Mouse (Mus musculus) thymus, adult 2 months (tissue): ENCODE measurements around the gene Mier3. TPM values are rescaled to one million over a fixed set of nuclear protein-coding genes. Genes with fewer than 3 reads are reported as not detected.

Experiments used
- DNase-seq: peaks from one replicate; pipeline ENCODE4 v3.0.0; 2021
- H3K27ac ChIP-seq: fragments of 200-500 bp; 2 replicates; pipeline ENCODE4 v1.5.1; 2012; ENCODE audit warnings: low read length, control low read depth; ENCODE audit not compliant: control insufficient read depth, insufficient read depth
- H3K27me3 ChIP-seq: fragments of 200-500 bp; 2 replicates; pipeline ENCODE4 v1.6.1; 2012; ENCODE audit warnings: mild to moderate bottlenecking, low read length, moderate library complexity, mixed read lengths; ENCODE audit not compliant: control insufficient read depth, insufficient read depth
- H3K36me3 ChIP-seq: fragments of 200-500 bp; 2 replicates; pipeline ENCODE4 v1.6.1; 2012; ENCODE audit warnings: mild to moderate bottlenecking, low read length, moderate library complexity; ENCODE audit not compliant: control insufficient read depth, insufficient read depth
- H3K4me1 ChIP-seq: fragments of 200-500 bp; replicated peaks from 2 replicates; pipeline ENCODE4 v1.6.1; 2012; ENCODE audit warnings: low read length; ENCODE audit not compliant: control insufficient read depth, insufficient read depth
- H3K4me3 ChIP-seq: fragments of 200-500 bp; 2 replicates; pipeline ENCODE4 v1.5.1; 2012; ENCODE audit warnings: mild to moderate bottlenecking, low read length, control low read depth, moderate library complexity; ENCODE audit not compliant: control insufficient read depth, insufficient read depth
- CTCF ChIP-seq: fragments of 200-500 bp; IDR thresholded peaks from 2 replicates; pipeline ENCODE4 v1.5.1; 2012; ENCODE audit warnings: mild to moderate bottlenecking, control low read depth, low read length, moderate library complexity, borderline replicate concordance; ENCODE audit not compliant: control insufficient read depth, poor library complexity, insufficient read depth; ENCODE audit errors: extremely low read depth
- POLR2A ChIP-seq: fragments of 200-500 bp; IDR thresholded peaks from 2 replicates; pipeline ENCODE4 v1.6.1; 2012; ENCODE audit warnings: mild to moderate bottlenecking, low read length, control low read depth, moderate library complexity; ENCODE audit not compliant: control insufficient read depth, poor library complexity, insufficient read depth; ENCODE audit errors: extremely low read depth
- whole genome bisulfite sequencing: fragments of 180-500 bp; shearing (Covaris S2); methylation state at CpG from one replicate; pipeline ENCODE4 v1.1.7; 2018; 5-methylcytosine and 5-hydroxymethylcytosine counted together
- polyA plus RNA-seq: library from polyadenylated mRNA; depleted of rRNA; stranded (reverse); fragments of >200 nt; gene quantifications from 2 replicates; pipeline ENCODE4 v1.2.3, GENCODE M21; 2012

Gene Mier3
- polyA plus RNA-seq, 1 experiment = 7.3 TPM

DNA sequence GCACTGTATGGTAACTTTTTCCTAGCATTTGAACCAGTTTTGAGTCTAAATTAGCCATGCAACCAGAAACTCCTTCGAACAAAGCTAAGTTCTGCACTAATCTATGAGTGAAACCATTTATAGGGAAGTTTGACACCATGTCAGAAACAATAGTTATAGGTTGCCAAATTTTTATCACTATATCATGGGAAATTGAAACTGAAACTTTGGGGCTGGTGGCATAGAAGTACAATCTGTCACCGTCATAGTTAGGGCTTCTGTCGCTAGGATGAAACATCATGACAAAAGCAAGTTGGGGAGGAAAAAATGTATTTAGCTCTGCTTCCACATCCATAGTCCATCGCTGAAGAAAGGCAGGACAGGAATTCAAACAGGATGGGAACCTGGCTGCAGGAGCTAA, 25.5 kb upstream of the Mier3 start:
- WGBS = 25% methylated on average over 4 of the region's 4 CpGs
- no peaks in the 10 kb centered on the region for H3K36me3 ChIP-seq
- H3K4me3 ChIP-seq = no peak overlapping the region
- H3K27ac ChIP-seq = no peak overlapping the region
- H3K4me1 ChIP-seq = peaks cover 6% of the 10 kb centered on the region
- DNase-seq = no peak
- TF ChIP-seq CTCF (no peak), POLR2A (no peak)
- H3K27me3 ChIP-seq = no peaks in the 10 kb centered on the region

DNA sequence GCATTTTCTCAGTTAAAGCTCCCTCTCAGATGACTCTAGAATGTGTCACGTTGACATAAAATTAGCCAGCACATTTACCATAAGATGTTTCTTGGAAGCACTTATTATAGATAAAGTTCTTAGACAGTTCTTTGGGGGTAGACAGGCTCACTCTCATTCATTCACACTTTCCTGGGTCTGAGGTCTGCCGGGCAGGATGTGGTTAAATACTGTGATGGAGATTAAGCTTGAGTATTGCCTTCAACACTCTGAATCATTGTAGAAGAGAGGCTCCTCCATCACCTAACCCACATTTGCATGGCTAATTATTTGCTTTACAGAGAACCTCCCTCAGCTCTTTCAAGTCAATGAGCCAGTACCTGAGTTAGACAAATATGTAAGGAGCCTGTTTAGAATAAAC, 24.9 kb upstream of the Mier3 start:
- Histone ChIP-seq H3K4me3 (no peak overlapping the region), H3K27ac (no peak overlapping the region), H3K4me1 (peaks cover 6% of the 10 kb centered on the region), H3K27me3 (no peaks in the 10 kb centered on the region), H3K36me3 (no peaks in the 10 kb centered on the region)
- DNase-seq = peak; percentile 44
- TF ChIP-seq POLR2A = no peak
- no peak for TF ChIP-seq CTCF
- 6% methylated on average over 2 of the region's 2 CpGs for WGBS

- Histone ChIP-seq H3K4me1 (peaks cover 6% of the 10 kb centered on the region), H3K4me3 (no peak overlapping the region), H3K36me3 (no peaks in the 10 kb centered on the region), H3K27me3 (no peaks in the 10 kb centered on the region), H3K27ac (no peak overlapping the region)
- TF ChIP-seq POLR2A = no peak
- no peak for TF ChIP-seq CTCF
- DNase-seq = no peak
- 67% methylated on average over 10 of the region's 10 CpGs for WGBS
Measured at GRCm38 (mm10) chr13:111656309-111656708, 24.5 kb upstream of the Mier3 start.

DNA sequence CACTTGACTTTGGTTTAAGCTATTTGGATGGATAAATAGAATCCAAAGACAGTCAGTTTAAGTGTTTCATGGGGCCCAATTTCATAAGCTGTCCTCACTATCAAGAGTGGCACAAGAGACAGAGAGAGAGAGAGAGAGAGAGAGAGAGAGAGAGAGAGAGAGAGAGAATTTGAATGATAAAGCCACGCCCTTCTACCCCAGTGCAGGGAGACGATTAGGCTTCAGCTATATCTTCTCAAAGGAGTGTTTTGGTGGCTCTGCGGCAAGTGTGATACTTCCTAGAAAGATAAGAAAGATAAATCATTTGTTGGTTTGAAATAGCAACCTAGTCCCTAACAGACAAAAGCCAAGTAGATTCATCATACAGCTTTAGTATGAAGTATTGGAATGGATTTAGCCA, 24.0 kb upstream of the Mier3 start:
- 14% methylated on average over 3 of the region's 3 CpGs for WGBS
- TF ChIP-seq CTCF (no peak), POLR2A (no peak)
- Histone ChIP-seq H3K27me3 (no peaks in the 10 kb centered on the region), H3K4me1 (peaks cover 6% of the 10 kb centered on the region), H3K27ac (no peak overlapping the region), H3K4me3 (no peak overlapping the region), H3K36me3 (no peaks in the 10 kb centered on the region)
- no peak for DNase-seq

DNA sequence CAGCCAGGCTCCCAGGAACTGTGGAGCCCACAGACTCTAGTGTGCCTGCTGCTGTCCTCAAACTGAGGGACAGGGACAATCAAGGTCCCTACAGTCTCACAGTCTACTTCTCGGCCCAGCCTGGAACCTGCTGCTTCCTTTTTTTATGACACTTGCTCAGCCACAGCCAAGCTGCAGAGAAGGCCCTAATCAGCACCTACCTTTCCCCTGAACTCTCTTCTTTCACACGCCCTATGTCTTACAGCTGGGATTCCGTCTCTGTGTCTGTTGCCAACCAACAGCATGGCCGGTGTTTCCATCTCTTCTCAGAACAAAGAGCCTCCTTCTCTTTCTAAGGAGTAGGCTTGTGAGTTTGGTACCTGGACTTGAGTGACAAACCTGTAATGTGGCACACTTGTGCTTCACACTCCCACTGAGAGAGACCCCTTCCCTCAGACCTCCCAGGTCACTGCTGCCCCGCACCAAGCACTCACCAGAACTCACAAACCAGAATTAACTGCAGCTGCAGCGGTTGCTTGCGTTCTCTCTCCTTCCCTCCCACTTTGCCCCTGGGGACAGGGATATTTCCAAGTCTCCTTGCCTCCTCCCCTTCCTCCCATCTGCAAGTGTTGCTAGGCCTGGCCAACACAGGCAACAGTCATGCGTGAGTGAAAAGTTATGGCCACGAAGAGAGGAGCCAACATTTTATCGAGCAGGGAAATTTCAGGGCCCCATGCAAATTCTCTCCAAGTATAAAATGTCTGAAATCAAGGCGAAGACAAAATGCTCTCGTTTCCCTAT, 22.1 kb upstream of the Mier3 start:
- WGBS = 85% methylated on average over 12 of the region's 12 CpGs
- no peak for DNase-seq
- no peaks in the 10 kb centered on the region for H3K27me3 ChIP-seq

GRCm38 (mm10) chr13:111659430-111659829, 21.3 kb upstream of the Mier3 start:
- no peaks in the 10 kb centered on the region for H3K27me3 ChIP-seq
- no peak for TF ChIP-seq CTCF
- no peak for TF ChIP-seq POLR2A
- H3K27ac ChIP-seq = no peak overlapping the region
- no peaks in the 10 kb centered on the region for H3K36me3 ChIP-seq
- H3K4me1 ChIP-seq = peaks cover 6% of the 10 kb centered on the region
- no peak overlapping the region for H3K4me3 ChIP-seq
- 98% methylated on average over 8 of the region's 8 CpGs for WGBS
- no peak for DNase-seq

More for the DNA sequence above, 22.1 kb upstream of the Mier3 start:
- H3K4me1 ChIP-seq = peaks cover 6% of the 10 kb centered on the region
- H3K36me3 ChIP-seq = no peaks in the 10 kb centered on the region
- no peak overlapping the region for H3K4me3 ChIP-seq
- H3K27ac ChIP-seq = no peak overlapping the region
- TF ChIP-seq POLR2A (no peak), CTCF (no peak)

GRCm38 (mm10) chr13:111660072-111660471, 20.7 kb upstream of the Mier3 start:
- H3K4me1 ChIP-seq = peaks cover 6% of the 10 kb centered on the region
- no peak for TF ChIP-seq CTCF
- TF ChIP-seq POLR2A = no peak
- no peak overlapping the region for H3K4me3 ChIP-seq
- H3K36me3 ChIP-seq = no peaks in the 10 kb centered on the region
- no peaks in the 10 kb centered on the region for H3K27me3 ChIP-seq
- 96% methylated on average over 13 of the region's 13 CpGs for WGBS
- no peak overlapping the region for H3K27ac ChIP-seq
- DNase-seq = no peak

DNA sequence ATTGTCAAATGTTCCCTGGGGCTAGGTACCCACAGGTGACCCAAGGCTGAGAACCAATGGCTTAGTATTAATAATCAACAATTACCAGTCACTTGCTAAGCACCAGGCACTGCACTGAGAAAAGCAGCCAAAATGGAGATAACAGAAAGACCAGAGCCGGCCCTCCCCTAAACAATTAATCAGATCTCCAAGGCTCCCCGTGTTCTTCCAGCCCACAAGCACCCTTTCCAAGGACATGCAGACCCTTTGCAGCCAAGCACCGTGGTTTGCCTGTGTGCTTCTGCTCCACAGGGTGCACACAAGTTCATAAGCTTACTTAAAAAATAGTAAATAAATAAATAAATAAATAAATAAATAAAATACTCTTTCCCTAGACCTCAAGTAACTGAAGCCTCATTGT, 20.2 kb upstream of the Mier3 start:
- Histone ChIP-seq H3K4me1 (peaks cover 4% of the 10 kb centered on the region), H3K27me3 (no peaks in the 10 kb centered on the region), H3K36me3 (no peaks in the 10 kb centered on the region), H3K27ac (no peak overlapping the region), H3K4me3 (no peak overlapping the region)
- DNase-seq = no peak
- 91% methylated on average over 3 of the region's 3 CpGs for WGBS
- TF ChIP-seq POLR2A (no peak), CTCF (no peak)
